Mouse (Mus musculus): Measurements from ENCODE around the gene Hoxb7. TPM values are rescaled to one million over a fixed set of nuclear protein-coding genes. Genes with fewer than 3 reads are reported as not detected.
A peak's percentile ranks its signal among the peaks of the same experiment; 100 is the strongest.

The Hoxb7 gene
- total RNA-seq, 2 experiments from 2014 or later, result not detected

DNA sequence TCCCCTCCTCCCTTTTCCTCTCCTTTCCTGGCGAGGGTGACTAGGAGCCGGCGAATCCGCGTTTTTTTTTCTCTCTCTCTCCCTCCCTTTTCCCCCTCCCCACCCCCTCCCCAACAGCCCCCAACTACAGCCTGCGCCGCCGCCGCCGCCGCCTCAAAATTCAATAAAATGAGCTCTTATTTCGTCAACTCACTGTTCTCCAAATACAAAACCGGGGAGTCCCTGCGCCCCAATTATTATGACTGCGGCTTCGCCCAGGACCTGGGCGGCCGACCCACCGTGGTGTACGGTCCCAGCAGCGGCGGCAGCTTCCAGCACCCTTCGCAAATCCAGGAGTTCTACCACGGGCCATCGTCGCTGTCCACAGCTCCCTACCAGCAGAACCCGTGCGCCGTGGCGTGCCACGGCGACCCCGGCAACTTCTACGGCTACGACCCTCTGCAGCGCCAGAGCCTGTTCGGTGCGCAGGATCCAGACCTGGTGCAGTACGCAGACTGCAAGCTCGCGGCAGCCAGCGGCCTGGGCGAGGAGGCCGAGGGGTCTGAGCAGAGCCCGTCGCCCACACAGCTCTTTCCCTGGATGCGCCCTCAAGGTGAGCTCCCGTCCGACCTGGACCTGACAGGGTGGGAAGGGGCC, 3.5 kb upstream of the Hoxb7 start:
- intact Hi-C loops (cut with DNase I), result loop anchor here (5.0 kb wide), 1 partner anchor 494 kb away; the partner anchor contains the start of gene Snx11
- DNase-seq, result no peak

DNA sequence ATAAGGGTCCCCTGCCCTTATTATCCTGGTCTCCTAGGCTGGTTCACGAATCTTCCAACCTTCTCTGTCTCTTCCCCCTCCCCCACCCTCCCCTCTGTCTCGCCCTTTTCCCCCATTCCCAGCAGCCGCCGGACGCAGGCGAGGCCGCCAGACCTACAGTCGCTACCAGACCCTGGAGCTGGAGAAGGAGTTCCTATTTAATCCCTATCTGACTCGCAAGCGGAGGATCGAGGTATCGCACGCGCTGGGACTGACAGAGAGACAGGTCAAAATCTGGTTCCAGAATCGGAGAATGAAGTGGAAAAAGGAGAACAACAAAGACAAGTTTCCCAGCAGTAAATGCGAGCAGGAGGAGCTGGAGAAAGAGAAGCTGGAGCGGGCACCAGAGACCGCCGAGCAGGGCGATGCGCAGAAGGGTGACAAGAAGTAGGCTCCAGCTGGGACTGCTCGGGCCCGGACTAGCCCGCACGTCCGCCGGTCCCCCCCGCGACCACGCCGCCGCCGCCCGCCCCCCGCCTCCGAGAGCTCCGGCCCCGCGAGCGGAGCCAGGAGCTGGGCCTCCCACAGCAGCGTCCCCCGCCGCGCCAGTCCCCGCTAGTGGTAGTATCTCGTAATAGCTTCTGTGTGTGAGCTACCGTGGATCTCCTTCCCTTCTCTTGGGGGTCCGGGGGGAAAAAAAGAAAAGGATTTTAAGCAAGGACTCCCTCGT, 2.2 kb upstream of the Hoxb7 start:
- intact Hi-C loops (cut with DNase I), result loop anchor here (5.0 kb wide), 1 partner anchor 493 kb away; the partner anchor contains the start of gene Snx11
- DNase-seq, result no peak

DNA sequence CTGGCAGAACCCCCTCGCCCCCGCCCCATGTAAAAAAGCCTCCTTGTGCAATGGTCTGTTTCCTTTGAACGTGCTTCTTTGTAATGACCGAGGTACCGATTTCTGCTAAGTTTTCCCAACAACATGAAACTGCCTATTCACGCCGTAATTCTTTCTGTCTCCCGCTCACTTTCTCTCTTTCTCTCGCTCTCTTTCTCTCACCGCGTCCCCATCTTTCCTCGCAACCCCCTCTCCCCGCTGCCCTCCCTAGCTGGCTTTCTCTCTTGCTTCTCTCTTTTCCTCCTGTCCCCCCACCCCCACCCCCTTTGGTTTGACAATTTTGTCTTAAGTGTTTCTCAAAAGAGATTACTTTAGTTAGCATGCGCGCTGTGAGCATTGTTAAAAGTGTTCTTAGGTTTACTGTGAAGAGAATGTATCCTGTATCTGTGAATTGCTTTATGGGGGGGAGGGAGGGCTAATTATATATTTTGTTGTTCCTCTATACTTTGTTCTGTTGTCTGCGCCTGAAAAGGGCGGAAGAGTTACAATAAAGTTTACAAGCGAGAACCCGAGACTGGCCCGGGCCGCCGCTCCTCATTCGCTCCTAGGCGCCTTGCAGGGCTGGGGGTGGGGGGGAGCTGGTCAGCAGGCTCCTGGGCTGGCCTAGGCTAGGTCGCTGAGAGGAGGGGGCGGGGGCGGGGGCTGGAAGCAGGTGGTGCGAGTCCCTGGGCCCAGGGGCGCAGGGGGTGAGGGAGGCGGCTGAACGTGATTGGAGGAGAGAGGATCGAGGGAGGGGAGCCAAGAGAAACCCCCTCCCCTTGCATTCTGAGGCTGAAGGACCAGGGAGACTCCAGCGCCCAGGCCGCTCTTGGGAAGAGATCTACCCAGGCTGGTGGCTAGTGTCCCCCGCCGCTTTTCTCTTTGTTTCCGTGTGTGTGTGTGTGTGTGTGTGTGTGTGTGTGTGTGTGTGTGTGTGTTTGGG, 1.4 kb upstream of the Hoxb7 start:
- intact Hi-C loops (cut with DNase I), result loop anchor here (5.0 kb wide), 1 partner anchor 492 kb away; the partner anchor contains the start of gene Snx11
- no peak for DNase-seq

- intact Hi-C loops (cut with DNase I), result no loop called here
- DNase-seq, result no peak
These were observed 439 bp downstream of the Hoxb7 start for GRCm38 (mm10) chr11:96286739-96287385.

DNA sequence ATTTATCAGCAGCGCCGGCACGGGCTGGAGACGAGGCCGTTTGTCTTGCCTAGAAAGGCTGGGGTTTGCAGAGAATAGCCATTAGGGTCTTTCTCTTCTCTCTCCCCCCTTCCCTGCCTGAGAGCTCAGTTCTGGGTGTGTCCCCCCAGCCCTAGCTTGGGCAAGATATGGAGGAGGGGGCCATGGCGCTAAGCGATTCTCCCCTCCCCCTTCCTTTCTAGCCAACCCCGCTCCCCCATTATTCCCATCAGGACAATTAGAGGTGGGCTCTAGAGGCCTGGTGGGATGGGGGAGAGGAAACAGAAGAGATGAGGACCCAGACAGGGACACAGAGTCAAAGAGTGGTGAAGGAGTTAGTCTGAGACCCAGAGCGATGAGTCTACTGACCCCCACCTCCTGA, 988 bp downstream of the Hoxb7 start:
- DNase-seq, result no peak
- intact Hi-C loops (cut with DNase I), result no loop called here

DNA sequence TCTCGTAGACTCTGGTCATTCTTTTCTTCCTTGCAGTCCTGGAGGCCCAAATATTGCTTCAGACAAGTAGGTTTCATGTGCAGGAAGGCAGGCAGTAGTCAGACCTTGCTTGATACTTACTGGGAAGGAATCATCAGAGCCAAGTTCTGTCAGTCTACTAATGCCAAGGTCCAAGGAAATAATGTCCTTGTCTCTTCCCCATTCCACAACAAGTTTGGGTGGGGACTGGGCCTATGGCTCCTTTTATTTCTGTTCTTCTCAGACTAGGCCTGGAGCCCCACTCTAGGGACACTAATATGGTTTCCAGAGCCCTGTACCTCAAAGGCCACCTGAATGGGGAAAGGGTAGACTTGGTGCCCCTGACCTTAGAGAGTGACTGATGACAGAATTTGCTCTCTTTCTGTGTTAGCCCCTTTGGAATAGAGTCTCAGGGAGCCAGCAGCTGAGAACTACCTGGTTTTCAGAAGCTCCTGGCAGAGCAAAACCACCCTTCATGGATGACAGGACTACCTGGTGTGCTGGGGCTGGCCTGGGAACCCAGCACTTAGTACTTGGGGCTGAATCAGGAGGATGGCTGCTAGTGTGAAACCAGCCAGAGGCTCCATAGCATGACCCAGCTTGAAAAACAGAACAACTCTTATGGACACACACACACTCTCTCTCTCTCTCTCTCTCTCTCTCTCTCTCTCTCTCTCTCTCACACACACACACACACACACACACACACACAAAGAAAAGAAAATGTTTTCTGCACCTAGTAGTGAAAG, 2.2 kb downstream of the Hoxb7 start:
- intact Hi-C loops (cut with DNase I), result no loop called here
- DNase-seq, result no peak

DNA sequence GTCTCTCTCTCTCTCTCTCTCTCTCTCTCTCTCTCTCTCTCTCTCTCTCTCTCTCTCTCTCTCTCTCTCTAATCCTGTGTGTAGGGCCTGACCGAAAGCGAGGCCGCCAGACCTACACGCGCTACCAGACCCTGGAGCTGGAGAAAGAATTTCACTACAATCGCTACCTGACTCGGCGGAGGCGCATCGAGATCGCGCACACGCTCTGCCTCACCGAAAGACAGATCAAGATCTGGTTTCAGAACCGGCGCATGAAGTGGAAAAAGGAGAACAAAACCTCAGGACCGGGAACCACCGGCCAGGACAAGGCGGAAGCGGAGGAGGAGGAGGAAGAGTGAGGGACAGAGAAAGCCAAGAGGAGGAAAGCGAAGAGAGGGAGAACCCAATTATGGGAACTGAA, 2.9 kb downstream of the Hoxb7 start:
- no peak for DNase-seq
- intact Hi-C loops (cut with DNase I), result no loop called here

DNA sequence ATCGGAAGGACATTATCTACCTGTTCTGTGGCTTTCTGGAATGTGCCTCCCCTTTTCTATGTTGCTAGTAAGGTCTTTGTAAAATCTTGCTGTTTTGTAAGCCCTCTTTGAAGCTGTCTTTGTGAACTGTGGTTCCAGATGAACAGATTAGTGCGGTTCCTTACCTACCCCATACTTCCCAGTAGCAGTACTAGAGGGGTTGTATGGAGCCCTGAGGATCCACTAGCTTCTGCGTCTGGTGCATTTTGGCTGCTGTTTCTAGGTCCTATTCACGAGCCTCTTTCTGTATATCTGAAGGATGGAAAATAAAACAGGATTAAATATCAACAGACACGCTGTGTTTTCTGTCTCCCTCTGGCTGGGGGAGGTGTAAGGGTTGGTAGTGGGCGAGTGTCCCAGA, 3.4 kb downstream of the Hoxb7 start:
- no peak for DNase-seq
- intact Hi-C loops (cut with DNase I), result no loop called here

GRCm38 (mm10) chr11:96290705-96291355, 4.4 kb downstream of the Hoxb7 start:
- intact Hi-C loops (cut with DNase I), result no loop called here

DNA sequence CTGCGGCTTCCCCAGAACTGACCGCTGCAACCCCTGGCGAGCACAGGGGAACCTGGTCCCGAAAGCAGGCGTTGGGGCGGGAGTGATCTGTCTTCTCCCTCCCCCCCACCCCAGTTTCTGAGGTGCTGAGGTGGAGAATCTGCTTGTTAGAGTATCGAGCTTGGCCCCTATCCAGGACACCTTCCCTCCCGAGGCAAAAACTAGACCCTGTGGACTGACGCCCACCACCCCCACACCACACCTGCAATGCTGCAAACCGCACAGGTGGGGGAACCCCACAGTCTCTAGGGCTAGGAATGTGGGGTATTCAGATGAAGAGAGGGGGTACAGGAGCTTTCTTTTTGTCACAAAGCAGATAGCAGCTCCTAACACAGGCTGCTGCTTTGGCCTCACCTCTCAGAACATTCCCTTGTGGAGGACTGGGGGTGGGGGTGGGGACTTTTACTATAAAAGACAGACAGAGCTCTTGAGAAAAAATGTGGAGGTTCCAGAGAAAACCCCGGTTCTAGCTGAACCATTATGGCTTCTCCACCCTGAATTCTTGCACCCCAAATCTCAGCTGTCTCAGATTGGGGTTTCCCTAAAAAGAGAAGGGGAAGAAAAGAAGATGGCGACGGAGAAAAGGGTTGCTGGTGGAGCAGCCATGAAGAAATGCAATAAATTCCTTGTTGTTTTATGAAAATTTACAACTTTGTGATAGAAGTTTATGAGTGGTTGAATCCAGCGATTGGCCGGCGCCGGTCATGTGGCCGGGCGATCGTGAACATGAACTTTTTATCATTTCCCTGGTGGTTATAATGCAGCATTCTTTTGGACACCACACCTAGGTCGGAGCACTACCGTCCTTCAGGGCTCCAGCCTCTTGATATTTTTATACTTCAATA, 5.5 kb downstream of the Hoxb7 start, which contains the start of gene Hoxb6:
Gene Hoxb6 (plus strand): TSS at position 796 of the 884 bp plus-strand sequence.
- DNase-seq, result no peak
- intact Hi-C loops (cut with DNase I), result no loop called here

More at GRCm38 (mm10) chr11:96290705-96291355, 4.4 kb downstream of the Hoxb7 start:
- DNase-seq, result no peak

DNA sequence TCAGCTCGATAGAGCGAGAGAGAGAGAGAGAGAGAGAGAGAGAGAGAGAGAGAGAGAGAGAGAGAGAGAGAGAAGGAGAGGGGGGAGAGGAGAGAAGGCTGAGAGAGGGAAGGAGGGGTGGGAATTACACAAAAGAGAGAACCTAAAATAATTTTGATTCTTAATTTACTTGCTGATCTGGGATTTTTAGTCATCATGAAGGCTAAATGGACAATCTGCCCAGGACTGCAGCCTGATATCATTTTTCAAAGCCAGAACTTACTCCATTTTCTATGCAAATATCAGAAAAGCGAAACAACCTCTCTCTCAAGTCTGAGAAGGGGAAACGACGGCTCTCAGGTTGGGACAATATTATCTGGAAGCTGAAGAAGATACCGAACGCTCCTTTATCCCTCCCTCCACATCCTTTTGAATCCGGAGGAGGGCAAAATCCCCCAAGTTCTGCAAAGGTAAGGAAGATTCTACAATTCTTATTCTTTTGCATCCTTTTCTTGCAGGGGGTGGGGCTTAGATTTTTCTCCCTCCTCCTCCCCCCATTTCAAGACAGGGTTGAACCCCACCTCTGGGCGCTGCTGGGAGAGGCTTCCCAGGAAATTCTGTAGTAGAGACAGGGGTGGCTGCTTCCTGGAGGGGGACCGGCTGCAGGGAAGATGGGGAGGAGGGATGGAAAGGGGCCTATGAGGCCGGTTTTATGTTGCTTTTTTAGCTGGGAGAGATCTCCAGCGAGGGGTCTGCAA, 6.3 kb downstream of the Hoxb7 start:
- DNase-seq, result no peak
- intact Hi-C loops (cut with DNase I), result no loop called here

DNA sequence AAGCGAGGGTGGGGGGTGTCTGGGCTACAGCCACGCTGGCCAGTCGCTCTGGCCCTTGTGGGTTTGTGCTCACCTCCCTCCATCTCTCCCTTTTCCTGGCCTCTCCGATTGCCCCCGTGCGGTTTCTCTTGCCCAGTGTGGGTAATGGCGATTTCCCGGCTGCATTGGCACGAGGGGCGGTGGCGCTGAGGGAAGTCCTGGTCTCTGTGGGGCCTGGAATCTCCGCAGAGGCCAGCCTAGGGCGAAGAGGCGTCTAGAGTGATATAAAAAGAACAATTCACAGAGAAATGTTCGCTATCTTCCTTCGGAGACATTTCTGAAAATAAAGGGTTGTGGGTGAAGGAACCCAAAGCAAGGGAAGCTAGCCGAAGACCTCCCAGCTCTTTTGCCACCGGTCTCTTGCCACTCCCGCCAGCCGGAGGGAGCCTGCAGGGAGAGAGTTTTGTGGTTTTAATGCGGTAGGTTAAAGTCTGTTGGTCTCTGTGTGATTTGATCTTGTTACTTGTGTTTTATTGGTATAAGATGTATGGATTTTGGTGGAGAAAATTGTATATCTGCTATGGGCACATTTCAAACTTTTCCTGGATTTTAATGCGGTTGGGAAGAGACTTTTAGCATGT, 7.0 kb downstream of the Hoxb7 start:
- intact Hi-C loops (cut with DNase I), result no loop called here
- DNase-seq, result no peak

DNA sequence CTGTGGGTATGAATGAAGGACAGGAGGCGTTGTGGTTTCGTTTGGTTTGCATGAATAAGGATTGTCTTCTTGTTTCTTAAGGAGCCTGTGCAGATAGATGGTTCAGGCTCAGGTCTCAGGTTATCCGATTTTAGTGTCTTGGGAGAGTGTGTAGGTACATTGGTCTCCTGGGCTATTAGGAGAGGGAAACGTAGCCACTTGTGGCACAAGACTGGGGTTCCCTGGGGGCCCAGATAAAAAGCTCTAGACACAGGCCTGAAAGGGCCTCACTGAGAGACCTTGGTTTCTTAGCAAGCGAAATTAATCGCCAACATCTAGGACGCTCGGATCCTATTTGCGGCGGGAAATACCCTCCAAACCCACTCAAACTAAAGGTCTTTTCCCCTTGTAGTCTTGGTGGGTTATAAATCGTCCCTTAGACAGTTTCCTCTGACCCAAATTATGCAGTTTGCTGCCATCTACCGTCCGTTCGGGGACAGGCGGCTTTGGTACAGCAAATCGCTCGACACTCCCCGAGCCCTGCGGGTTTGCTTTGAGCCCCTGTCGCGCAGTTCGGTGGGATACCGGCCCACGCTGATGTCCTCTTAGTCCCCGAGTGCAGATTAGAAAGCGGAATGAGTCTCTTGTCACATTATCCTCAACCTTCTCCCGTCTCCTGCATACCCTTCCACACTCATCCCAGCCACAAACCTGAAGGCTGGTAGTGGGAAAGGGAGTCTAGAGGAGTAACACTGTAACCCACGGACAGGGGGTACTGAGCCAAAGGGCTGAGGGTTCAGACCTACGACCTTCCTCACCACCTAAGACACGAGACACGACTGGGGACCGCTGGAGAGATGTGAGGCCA, 8.0 kb downstream of the Hoxb7 start:
- peak; percentile 70 for DNase-seq
- intact Hi-C loops (cut with DNase I), result no loop called here

GRCm38 (mm10) chr11:96295092-96295835, 8.8 kb downstream of the Hoxb7 start:
- intact Hi-C loops (cut with DNase I), result no loop called here
- DNase-seq, result no peak

GRCm38 (mm10) chr11:96296997-96297396, 10.6 kb downstream of the Hoxb7 start:
- intact Hi-C loops (cut with DNase I), result no loop called here
- DNase-seq, result no peak

DNA sequence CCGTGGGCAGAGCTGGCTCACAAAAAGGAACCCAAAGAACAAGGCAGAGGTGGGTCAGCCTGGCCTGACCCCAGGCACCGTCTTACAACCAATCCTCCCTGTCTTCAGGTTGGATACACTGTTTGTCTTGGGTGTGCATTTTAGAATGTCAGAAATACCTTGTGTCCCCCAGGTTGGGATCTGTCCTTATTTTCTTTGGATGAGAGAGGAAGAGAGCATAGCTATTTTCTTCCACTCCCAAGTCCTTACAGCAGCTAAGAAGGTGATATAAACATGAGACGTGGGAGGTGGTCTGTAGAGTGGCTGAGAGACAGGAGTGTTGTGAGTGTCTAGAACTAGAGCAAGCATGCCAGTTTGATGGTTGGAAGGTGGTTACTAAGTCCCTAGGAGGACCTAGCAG, 11.0 kb downstream of the Hoxb7 start:
- DNase-seq, result no peak
- intact Hi-C loops (cut with DNase I), result no loop called here

All from left cerebral cortex, postnatal 4 days (tissue).